Mouse (Mus musculus) hindbrain, embryonic 12.5 days (tissue): ENCODE data around the gene Mfng. TPM values are rescaled to one million over a fixed set of nuclear protein-coding genes. Genes with fewer than 3 reads are reported as not detected.

Experiments
- ATAC-seq: fragments of 200-750 bp; cut with Nextera tagmentation; 2 replicates; pipeline ENCODE4 v1.8.0; 2017; ENCODE audit warnings: moderate TSS enrichment; ENCODE audit not compliant: low FRiP score
- H3K27ac ChIP-seq: fragments of 300-500 bp; sonication (generic); 2 replicates; pipeline ENCODE4 v1.5.1; 2016; ENCODE audit warnings: mild to moderate bottlenecking
- H3K27me3 ChIP-seq: fragments of 300-500 bp; sonication (generic); 2 replicates; pipeline ENCODE4 v1.6.1; 2016; ENCODE audit warnings: mild to moderate bottlenecking
- H3K36me3 ChIP-seq: fragments of 300-500 bp; sonication (generic); 2 replicates; pipeline ENCODE4 v1.6.1; 2016; ENCODE audit warnings: mild to moderate bottlenecking
- H3K4me1 ChIP-seq: fragments of 300-500 bp; sonication (generic); 2 replicates; pipeline ENCODE4 v1.6.1; 2016
- H3K4me2 ChIP-seq: fragments of 300-500 bp; sonication (generic); replicated peaks from 2 replicates; pipeline ENCODE4 v1.6.1; 2016; ENCODE audit warnings: mild to moderate bottlenecking
- H3K4me3 ChIP-seq: fragments of 300-500 bp; sonication (generic); 2 replicates; pipeline ENCODE4 v1.5.1; 2016; ENCODE audit warnings: mild to moderate bottlenecking
- H3K9ac ChIP-seq: fragments of 300-500 bp; sonication (generic); 2 replicates; pipeline ENCODE4 v1.6.1; 2016; ENCODE audit warnings: mild to moderate bottlenecking, moderate library complexity
- H3K9me3 ChIP-seq: fragments of 300-500 bp; sonication (generic); replicated peaks from 2 replicates; pipeline ENCODE4 v1.6.1; 2016; ENCODE audit warnings: mild to moderate bottlenecking
- WGBS: fragments of 180-500 bp; shearing (Covaris S2); methylation state at CpG from one replicate; pipeline ENCODE4 v1.1.7; 2016; 5-methylcytosine and 5-hydroxymethylcytosine counted together
- polyA plus RNA-seq: library from polyadenylated mRNA; unstranded; fragments of >200 nt; fragmentation: Nextera tagmentation; extraction: Ambion mirVana; gene quantifications from 2 replicates; pipeline ENCODE4 v1.2.1, GENCODE M21; 2016

The Mfng gene
- polyA plus RNA-seq, 1 experiment from 2014 or later = 58.0 TPM

- no peak overlapping the region for H3K27ac ChIP-seq
Measured at GRCm38 (mm10) chr15:78752991-78753390, 20.3 kb downstream of the Mfng start.

GRCm38 (mm10) chr15:78750608-78751350 is 22.5 kb downstream of the Mfng start:
- Histone ChIP-seq H3K9me3 (no peaks in the 10 kb centered on the region), H3K36me3 (no peaks in the 10 kb centered on the region), H3K4me3 (no peak overlapping the region), H3K27me3 (no peaks in the 10 kb centered on the region), H3K9ac (no peak overlapping the region), H3K4me2 (no peak overlapping the region), H3K27ac (peak overlapping the region; percentile 62), H3K4me1 (peaks cover 34% of the 10 kb centered on the region)
- WGBS = 46% methylated on average over 6 of the region's 6 CpGs
- ATAC-seq = peak; percentile 54; the same call in 1 of the 2 replicates

More at GRCm38 (mm10) chr15:78752991-78753390, 20.3 kb downstream of the Mfng start:
- 0 out of 2 replicates have a peak, but pooled peaks cover 2% of the 10 kb centered on the region for H3K36me3 ChIP-seq
- H3K27me3 ChIP-seq = no peaks in the 10 kb centered on the region
- H3K4me1 ChIP-seq = peaks cover 41% of the 10 kb centered on the region
- no peak overlapping the region for H3K9ac ChIP-seq
- H3K4me3 ChIP-seq = no peak overlapping the region
- no peak overlapping the region for H3K4me2 ChIP-seq
- H3K9me3 ChIP-seq = no peaks in the 10 kb centered on the region
- no peak for ATAC-seq

GRCm38 (mm10) chr15:78749855-78750254 is 23.4 kb downstream of the Mfng start:
- ATAC-seq = no peak

GRCm38 (mm10) chr15:78744206-78744605 is 29.1 kb downstream of the Mfng start:
- H3K36me3 ChIP-seq = no peaks in the 10 kb centered on the region
- H3K4me3 ChIP-seq = no peak overlapping the region
- no peak for ATAC-seq
- no peak overlapping the region for H3K9ac ChIP-seq
- H3K9me3 ChIP-seq = no peaks in the 10 kb centered on the region
- no peaks in the 10 kb centered on the region for H3K27me3 ChIP-seq
- no peak overlapping the region for H3K4me2 ChIP-seq
- 0 out of 2 replicates have a peak, but pooled peaks cover 9% of the 10 kb centered on the region for H3K4me1 ChIP-seq
- 5% methylated on average over 5 of the region's 5 CpGs for WGBS
- no peak overlapping the region for H3K27ac ChIP-seq

More at GRCm38 (mm10) chr15:78749855-78750254, 23.4 kb downstream of the Mfng start:
- 58% methylated on average over 5 of the region's 5 CpGs for WGBS
- no peak overlapping the region for H3K27ac ChIP-seq
- no peak overlapping the region for H3K9ac ChIP-seq
- H3K27me3 ChIP-seq = no peaks in the 10 kb centered on the region
- H3K4me1 ChIP-seq = peaks cover 27% of the 10 kb centered on the region
- no peak overlapping the region for H3K4me2 ChIP-seq
- H3K4me3 ChIP-seq = no peak overlapping the region
- no peaks in the 10 kb centered on the region for H3K9me3 ChIP-seq
- H3K36me3 ChIP-seq = no peaks in the 10 kb centered on the region

GRCm38 (mm10) chr15:78742831-78743230 is 30.4 kb downstream of the Mfng start:
- no peaks in the 10 kb centered on the region for H3K36me3 ChIP-seq
- no peaks in the 10 kb centered on the region for H3K27me3 ChIP-seq
- 72% methylated on average over 2 of the region's 10 CpGs for WGBS
- H3K4me3 ChIP-seq = no peak overlapping the region
- peaks cover 9% of the 10 kb centered on the region for H3K4me1 ChIP-seq
- no peak overlapping the region for H3K27ac ChIP-seq
- no peak overlapping the region for H3K4me2 ChIP-seq
- H3K9me3 ChIP-seq = no peaks in the 10 kb centered on the region
- ATAC-seq = no peak
- H3K9ac ChIP-seq = no peak overlapping the region

- Histone ChIP-seq H3K4me2 (no peak overlapping the region), H3K9me3 (no peaks in the 10 kb centered on the region), H3K27me3 (no peaks in the 10 kb centered on the region), H3K36me3 (no peaks in the 10 kb centered on the region), H3K9ac (no peak overlapping the region), H3K27ac (no peak overlapping the region), H3K4me3 (no peak overlapping the region), H3K4me1 (peaks cover 31% of the 10 kb centered on the region)
- 68% methylated on average over 12 of the region's 12 CpGs for WGBS
- no peak for ATAC-seq
Measured at GRCm38 (mm10) chr15:78740662-78741061, 32.6 kb downstream of the Mfng start.

- Histone ChIP-seq H3K4me3 (no peak overlapping the region), H3K4me1 (peaks cover 34% of the 10 kb centered on the region), H3K4me2 (no peak overlapping the region), H3K27me3 (no peaks in the 10 kb centered on the region), H3K9me3 (no peaks in the 10 kb centered on the region), H3K27ac (peak overlapping the region; percentile 87), H3K36me3 (no peaks in the 10 kb centered on the region), H3K9ac (no peak overlapping the region)
- ATAC-seq = no peak
- 56% methylated on average over 6 of the region's 6 CpGs for WGBS
Measured at GRCm38 (mm10) chr15:78737146-78737545, 36.1 kb downstream of the Mfng start.

- Histone ChIP-seq H3K9me3 (no peaks in the 10 kb centered on the region), H3K9ac (peak overlapping the region; percentile 33; the same call in 1 of the 2 replicates), H3K27ac (peak overlapping the region; percentile 87), H3K27me3 (no peaks in the 10 kb centered on the region), H3K4me3 (no peak overlapping the region), H3K36me3 (no peaks in the 10 kb centered on the region), H3K4me2 (peak overlapping the region; percentile 24; the same call in 1 of the 2 replicates), H3K4me1 (peaks cover 34% of the 10 kb centered on the region)
- 30% methylated on average over 7 of the region's 7 CpGs for WGBS
- peak; percentile 48 for ATAC-seq
Measured at GRCm38 (mm10) chr15:78736681-78737100, 36.6 kb downstream of the Mfng start.

- H3K27me3 ChIP-seq = no peaks in the 10 kb centered on the region
- H3K36me3 ChIP-seq = no peaks in the 10 kb centered on the region
- WGBS = 61% methylated on average over 3 of the region's 3 CpGs
- no peaks in the 10 kb centered on the region for H3K9me3 ChIP-seq
- peak overlapping the region; percentile 24; the same call in 1 of the 2 replicates for H3K4me2 ChIP-seq
- peak overlapping the region; percentile 33; the same call in 1 of the 2 replicates for H3K9ac ChIP-seq
- no peak for ATAC-seq
- no peak overlapping the region for H3K4me3 ChIP-seq
- H3K4me1 ChIP-seq = peaks cover 34% of the 10 kb centered on the region
- peak overlapping the region; percentile 87 for H3K27ac ChIP-seq
Measured at GRCm38 (mm10) chr15:78736181-78736579, 37.1 kb downstream of the Mfng start.

GRCm38 (mm10) chr15:78735431-78736180 is 37.7 kb downstream of the Mfng start:
- Histone ChIP-seq H3K36me3 (no peaks in the 10 kb centered on the region), H3K4me1 (peaks cover 34% of the 10 kb centered on the region), H3K27me3 (no peaks in the 10 kb centered on the region), H3K27ac (peak overlapping the region; percentile 87), H3K4me2 (peak overlapping the region; percentile 24; the same call in 1 of the 2 replicates), H3K9me3 (no peaks in the 10 kb centered on the region), H3K9ac (no peak overlapping the region), H3K4me3 (no peak overlapping the region)
- 27% methylated on average over 17 of the region's 17 CpGs for WGBS
- peak; percentile 88 for ATAC-seq

GRCm38 (mm10) chr15:78731830-78732229 is 41.4 kb downstream of the Mfng start:
- no peak overlapping the region for H3K4me2 ChIP-seq
- H3K9me3 ChIP-seq = no peaks in the 10 kb centered on the region
- no peak overlapping the region for H3K27ac ChIP-seq
- H3K4me1 ChIP-seq = peaks cover 23% of the 10 kb centered on the region
- H3K4me3 ChIP-seq = no peak overlapping the region
- no peak overlapping the region for H3K9ac ChIP-seq
- no peaks in the 10 kb centered on the region for H3K27me3 ChIP-seq
- no peaks in the 10 kb centered on the region for H3K36me3 ChIP-seq
- ATAC-seq = no peak
- 65% methylated on average over 4 of the region's 4 CpGs for WGBS

- no peak overlapping the region for H3K4me2 ChIP-seq
- no peak overlapping the region for H3K4me3 ChIP-seq
- no peak overlapping the region for H3K27ac ChIP-seq
- no peak overlapping the region for H3K9ac ChIP-seq
- H3K36me3 ChIP-seq = no peaks in the 10 kb centered on the region
- WGBS = 83% methylated on average over 12 of the region's 12 CpGs
- no peaks in the 10 kb centered on the region for H3K27me3 ChIP-seq
- H3K4me1 ChIP-seq = peaks cover 9% of the 10 kb centered on the region
- no peak for ATAC-seq
- no peaks in the 10 kb centered on the region for H3K9me3 ChIP-seq
Measured at GRCm38 (mm10) chr15:78730315-78731049, 42.8 kb downstream of the Mfng start.
